Mouse (Mus musculus) spleen, postnatal 10 days (tissue): ENCODE data around the gene Dhrs1.

Experiments used
- DNase-seq, 2 experiments: peaks; one replicate each; pipeline ENCODE4 v3.0.0; 2021 to 2022; ENCODE audit warnings: low spot score in 2 of 2

The Dhrs1 gene

DNA sequence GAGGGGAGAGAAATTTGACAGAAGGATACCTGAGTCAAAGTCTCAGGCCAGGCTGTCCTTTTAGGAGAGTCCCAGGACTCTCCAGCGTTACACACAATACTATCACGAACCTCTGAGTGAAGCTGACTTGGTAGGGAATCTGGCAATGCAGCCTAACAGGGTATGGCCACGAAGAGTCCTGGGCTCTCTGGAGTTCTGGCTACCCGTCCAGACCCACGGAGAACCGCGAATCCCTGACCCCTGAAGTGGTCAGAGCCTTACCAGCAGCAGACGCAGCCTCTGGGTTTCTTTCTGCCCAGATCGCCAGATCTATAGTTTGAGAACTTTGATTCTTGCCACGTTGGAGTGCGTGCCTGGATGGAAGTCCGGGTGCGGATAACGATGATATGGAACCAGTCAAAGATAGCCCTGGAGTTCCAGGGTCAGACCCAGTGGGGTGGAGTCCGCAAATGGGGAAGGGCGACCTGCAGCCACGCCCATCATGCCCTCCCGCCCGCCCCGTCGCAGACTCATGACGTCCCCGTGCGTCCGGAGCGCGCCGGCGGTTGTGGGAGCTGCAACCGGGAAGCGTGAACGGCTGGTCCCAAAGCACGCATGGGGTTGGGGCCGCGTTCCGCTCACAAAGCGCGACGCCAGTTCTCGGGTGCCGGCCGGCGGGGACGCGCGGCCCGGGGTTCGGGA, at the start of gene Dhrs1, which contains the start of gene Nop9:
TSS of gene Dhrs1 (minus strand) at position 511 of the 681 bp plus-strand sequence.
TSS of gene Nop9 (plus strand) at position 514 of the 681 bp plus-strand sequence.
- peak; percentile 81 to 89 for DNase-seq

- peak; percentile 1 to 14 for DNase-seq
Observed at GRCm38 (mm10) chr14:55793946-55794345, 48.5 kb upstream of the Dhrs1 start.

GRCm38 (mm10) chr14:55793461-55793860, 48.0 kb upstream of the Dhrs1 start:
- DNase-seq = no peak

DNA sequence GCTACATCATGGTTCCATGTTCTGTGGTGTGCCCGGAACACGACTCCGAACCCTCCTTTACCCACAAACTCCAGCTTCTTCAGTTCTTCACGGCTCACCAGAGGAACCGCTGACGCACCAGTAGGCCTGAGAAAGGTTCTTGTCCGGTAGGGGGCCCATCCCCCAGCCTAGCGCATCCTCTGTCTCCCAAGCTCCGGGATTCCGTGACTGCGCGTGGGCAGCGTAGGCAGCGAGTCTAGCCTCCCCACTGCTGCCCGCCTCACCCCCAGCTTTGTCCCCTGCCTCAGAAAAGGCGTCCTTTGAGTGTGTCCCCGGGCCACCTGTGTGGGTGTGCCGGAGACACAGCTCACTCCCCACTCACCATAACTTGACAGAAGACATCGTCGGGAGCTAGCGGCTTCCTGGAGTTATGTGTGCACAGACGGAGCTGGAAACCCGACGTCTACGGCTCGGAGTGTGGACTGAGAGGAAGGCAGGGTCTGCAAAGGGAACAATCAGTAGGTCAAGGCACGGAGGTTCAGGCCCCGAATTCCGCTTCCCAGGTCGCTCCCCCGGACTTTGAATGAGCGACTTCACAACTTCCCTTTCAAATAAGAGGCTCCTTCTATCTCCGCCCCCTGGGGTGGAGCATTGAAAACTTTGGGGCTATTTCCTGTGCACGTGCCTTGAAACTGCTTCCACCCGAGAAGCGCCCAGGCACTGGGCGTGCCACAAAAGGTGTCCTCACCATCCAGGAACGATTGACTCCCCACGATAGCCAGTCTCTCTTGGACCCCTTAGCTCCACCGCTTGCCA, 43.0 kb upstream of the Dhrs1 start, which contains the start of gene Ripk3:
TSS of gene Ripk3 (minus strand) at position 610 of the 795 bp plus-strand sequence.
- peak in 1 of 2 experiments; percentile 63 for DNase-seq

- DNase-seq = peak; percentile 10 to 13
Observed at GRCm38 (mm10) chr14:55787731-55788130, 42.2 kb upstream of the Dhrs1 start.

DNA sequence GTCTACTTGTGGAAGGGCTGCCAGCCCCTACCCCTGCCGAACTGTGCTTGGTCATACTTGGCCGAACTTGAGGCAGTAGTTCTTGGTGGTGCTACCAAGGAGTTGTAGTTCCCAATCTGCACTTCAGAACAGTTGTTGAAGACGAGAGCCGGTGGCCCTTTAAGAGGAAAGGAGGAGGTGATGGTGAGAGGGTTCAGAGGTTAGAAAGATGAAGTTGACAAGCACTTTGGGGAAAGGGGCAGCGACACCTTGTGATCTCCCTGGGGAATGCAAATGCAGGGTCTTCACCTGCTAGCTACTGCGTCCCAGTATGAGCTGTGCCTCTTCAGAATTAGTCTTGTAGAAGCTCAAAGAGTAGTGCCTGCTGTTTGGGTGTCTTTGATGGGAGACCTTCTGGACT, 39.7 kb upstream of the Dhrs1 start:
- peak; percentile 4 to 17 for DNase-seq

DNA sequence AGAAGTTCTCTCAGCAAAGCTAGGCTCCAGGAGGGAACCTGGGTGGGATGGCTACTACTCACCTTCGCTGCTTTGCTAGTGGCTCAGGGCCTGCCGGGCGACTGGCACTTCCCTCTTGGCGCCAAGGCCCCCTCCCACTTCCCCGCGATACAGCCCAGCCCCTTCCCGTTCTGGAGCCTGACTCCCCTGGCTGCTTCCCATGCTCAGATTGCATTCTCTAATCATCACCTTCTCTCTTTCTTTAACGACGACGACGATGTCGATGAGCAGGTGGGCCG, 38.4 kb upstream of the Dhrs1 start, which contains the start of gene Adcy4:
TSS of gene Adcy4 (minus strand) at position 138 of the 278 bp plus-strand sequence.
- peak in 1 of 2 experiments; percentile 2 for DNase-seq

GRCm38 (mm10) chr14:55783171-55783957, 37.9 kb upstream of the Dhrs1 start:
- DNase-seq = peak; percentile 2 to 14

DNA sequence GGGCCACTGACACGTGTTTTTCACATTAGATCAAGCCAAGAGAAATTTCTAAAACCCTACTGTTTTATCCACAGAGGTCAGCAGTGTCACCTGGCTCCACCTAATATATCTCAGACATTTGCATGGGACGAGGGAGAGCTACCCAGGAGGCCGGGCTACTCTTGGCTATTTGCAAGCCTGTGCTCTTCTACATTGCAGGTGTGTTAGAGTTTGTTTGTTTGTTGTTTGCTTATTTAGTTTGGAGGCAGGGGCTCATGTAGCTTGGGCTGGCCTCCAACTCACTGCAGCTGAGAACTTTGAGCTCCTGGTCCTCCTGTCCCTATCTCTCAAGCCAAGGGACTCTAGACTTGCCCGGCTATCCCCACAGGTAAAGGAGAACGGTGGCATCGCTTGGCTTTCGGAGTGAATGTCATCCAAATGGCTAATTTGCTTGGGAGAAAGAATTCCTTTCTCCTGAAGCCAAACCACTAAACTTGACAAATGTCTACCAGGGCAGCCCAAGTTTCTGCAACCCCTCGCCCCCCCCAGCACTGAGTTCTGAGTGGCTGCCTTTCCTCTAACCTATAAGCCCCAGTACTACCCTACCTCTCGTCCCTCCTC, 37.0 kb upstream of the Dhrs1 start:
- DNase-seq = peak; percentile 1 to 9

DNA sequence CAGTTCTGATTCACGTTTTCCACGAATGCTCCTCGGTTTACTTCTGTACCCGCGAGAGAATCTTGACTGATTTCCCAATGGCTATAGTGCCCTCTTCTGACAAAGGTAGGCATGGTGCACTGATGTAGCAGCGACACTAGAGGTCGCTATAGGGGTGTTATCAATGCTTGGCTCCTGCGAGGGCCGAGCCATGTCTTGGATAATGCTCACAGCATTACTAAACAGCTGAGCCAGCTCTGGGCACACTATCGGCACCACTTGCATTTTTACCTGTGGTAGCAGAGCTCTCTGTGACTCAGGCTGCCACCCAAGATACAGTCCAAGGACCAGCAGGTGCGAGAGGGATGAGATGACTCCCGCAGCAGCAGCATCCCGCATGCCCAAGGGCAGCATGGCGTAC, 35.8 kb upstream of the Dhrs1 start:
- DNase-seq = peak; percentile 16 to 60

- DNase-seq = peak; percentile 3 to 12
Observed at GRCm38 (mm10) chr14:55780736-55781135, 35.2 kb upstream of the Dhrs1 start.

- peak in 1 of 2 experiments; percentile 9 for DNase-seq
Observed at GRCm38 (mm10) chr14:55779656-55780055, 34.2 kb upstream of the Dhrs1 start.

- peak in 1 of 2 experiments; percentile 10 for DNase-seq
Observed at GRCm38 (mm10) chr14:55778686-55779085, 33.2 kb upstream of the Dhrs1 start.

- no peak for DNase-seq
Observed at GRCm38 (mm10) chr14:55777806-55778205, 32.3 kb upstream of the Dhrs1 start.

- no peak for DNase-seq
Observed at GRCm38 (mm10) chr14:55777176-55777575, 31.7 kb upstream of the Dhrs1 start.

- no peak for DNase-seq
Observed at GRCm38 (mm10) chr14:55776711-55777110, 31.2 kb upstream of the Dhrs1 start.

- DNase-seq = no peak
Observed at GRCm38 (mm10) chr14:55769087-55769703, 23.7 kb upstream of the Dhrs1 start.

DNA sequence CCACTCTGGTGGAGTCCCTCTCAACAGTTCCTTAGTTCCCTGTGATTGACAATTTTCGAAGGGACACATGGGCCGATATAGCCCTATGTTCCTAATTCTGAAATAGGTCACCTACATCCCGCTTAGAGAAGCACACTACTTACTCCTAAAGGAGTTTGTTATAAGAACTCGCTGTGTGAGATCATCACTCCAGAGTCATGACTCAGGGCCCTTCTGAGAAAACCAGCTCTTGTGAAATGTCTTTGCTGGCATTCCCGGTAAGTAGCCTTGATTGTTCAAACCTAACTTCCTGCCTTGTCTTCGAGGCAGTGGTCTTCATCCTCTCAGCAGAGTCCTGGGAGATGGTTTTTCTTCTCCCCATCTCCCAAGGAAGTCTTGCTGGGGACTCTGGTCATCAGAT, 23.1 kb upstream of the Dhrs1 start:
- no peak for DNase-seq

DNA sequence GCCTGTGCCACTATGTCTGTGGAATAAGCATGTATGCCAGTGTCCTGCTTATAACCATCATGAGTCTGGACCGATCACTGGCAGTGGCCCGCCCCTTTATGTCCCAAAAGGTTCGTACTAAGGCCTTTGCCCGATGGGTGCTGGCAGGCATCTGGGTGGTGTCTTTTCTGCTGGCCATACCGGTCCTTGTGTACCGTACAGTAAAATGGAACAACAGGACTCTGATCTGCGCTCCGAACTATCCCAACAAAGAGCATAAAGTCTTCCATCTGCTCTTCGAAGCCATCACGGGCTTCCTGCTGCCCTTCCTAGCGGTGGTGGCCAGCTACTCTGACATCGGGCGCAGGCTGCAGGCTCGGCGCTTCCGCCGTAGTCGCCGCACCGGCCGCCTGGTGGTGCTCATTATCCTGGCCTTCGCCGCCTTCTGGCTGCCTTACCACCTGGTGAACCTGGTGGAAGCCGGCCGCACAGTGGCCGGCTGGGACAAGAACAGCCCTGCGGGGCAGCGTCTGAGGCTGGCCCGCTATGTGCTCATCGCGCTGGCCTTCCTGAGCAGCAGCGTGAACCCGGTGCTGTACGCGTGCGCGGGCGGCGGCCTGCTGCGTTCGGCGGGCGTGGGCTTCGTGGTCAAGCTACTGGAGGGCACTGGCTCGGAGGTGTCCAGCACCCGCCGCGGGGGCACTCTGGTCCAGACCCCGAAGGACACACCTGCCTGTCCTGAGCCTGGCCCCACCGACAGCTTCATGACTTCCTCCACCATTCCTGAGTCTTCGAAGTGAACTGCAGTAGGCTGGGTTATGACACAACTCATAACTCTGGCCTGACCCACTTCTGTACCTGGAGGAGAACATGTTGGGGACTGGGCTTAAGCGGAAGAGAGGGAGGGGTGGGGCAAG, 22.3 kb upstream of the Dhrs1 start:
- peak in 1 of 2 experiments; percentile 60 for DNase-seq

- DNase-seq = peak in 1 of 2 experiments; percentile 38
Observed at GRCm38 (mm10) chr14:55765696-55766095, 20.2 kb upstream of the Dhrs1 start, which contains the start of gene Ltb4r1. Gene Ltb4r1 (plus strand): TSS chr14:55765962.
